Mouse (Mus musculus) forebrain, embryonic 10.5 days (tissue): Measurements from ENCODE around the gene Pcgf2. TPM values are rescaled to one million over a fixed set of nuclear protein-coding genes. Genes with fewer than 3 reads are reported as not detected.

Experiments
- DNase-seq: peaks from one replicate; pipeline ENCODE4 v3.0.0-alpha.2; 2017; ENCODE audit warnings: low spot score; ENCODE audit errors: extremely low spot score
- H3K27ac ChIP-seq: fragments of 300-500 bp; sonication (generic); 2 replicates; pipeline ENCODE4 v1.5.1; 2016; ENCODE audit warnings: mild to moderate bottlenecking
- H3K27me3 ChIP-seq: fragments of 300-500 bp; sonication (generic); 2 replicates; pipeline ENCODE4 v1.6.1; 2016; ENCODE audit warnings: mild to moderate bottlenecking; ENCODE audit not compliant: poor library complexity, severe bottlenecking
- H3K36me3 ChIP-seq: fragments of 300-500 bp; sonication (generic); replicated peaks from 2 replicates; pipeline ENCODE4 v1.6.1; 2016; ENCODE audit warnings: mild to moderate bottlenecking, moderate library complexity
- H3K4me1 ChIP-seq: fragments of 300-500 bp; sonication (generic); 2 replicates; pipeline ENCODE4 v1.6.1; 2016
- H3K4me3 ChIP-seq: fragments of 300-500 bp; sonication (generic); 2 replicates; pipeline ENCODE4 v1.5.1; 2016; ENCODE audit warnings: mild to moderate bottlenecking, moderate library complexity
- H3K9me3 ChIP-seq: fragments of 300-500 bp; sonication (generic); 2 replicates; pipeline ENCODE4 v1.6.1; 2016; ENCODE audit warnings: mild to moderate bottlenecking, moderate library complexity
- WGBS: fragments of 180-500 bp; shearing (Covaris S2); methylation state at CpG from one replicate; pipeline ENCODE4 v1.1.7; 2016; 5-methylcytosine and 5-hydroxymethylcytosine counted together
- microRNA-seq: library from miRNA; unstranded; fragments of <30 nt; microRNA quantifications from one replicate; pipeline ENCODE4, GENCODE M21; 2017
- polyA plus RNA-seq: library from polyadenylated mRNA; unstranded; fragments of >200 nt; fragmentation: Nextera tagmentation; extraction: Ambion mirVana; gene quantifications from 2 replicates; pipeline ENCODE4 v1.2.1, GENCODE M21; 2016

Pcgf2 gene
- polyA plus RNA-seq, 1 experiment from 2014 or later: 18.4 TPM

GRCm38 (mm10) chr11:97644834-97645233 is 55.5 kb downstream of the Pcgf2 start:
- WGBS: 2% methylated on average over 6 of the region's 6 CpGs
- peak; percentile 72 for DNase-seq
- no peaks in the 10 kb centered on the region for H3K36me3 ChIP-seq
- no peak overlapping the region for H3K27ac ChIP-seq
- H3K4me3 ChIP-seq: no peak overlapping the region
- no peaks in the 10 kb centered on the region for H3K27me3 ChIP-seq
- no peaks in the 10 kb centered on the region for H3K4me1 ChIP-seq
- no peaks in the 10 kb centered on the region for H3K9me3 ChIP-seq

DNA sequence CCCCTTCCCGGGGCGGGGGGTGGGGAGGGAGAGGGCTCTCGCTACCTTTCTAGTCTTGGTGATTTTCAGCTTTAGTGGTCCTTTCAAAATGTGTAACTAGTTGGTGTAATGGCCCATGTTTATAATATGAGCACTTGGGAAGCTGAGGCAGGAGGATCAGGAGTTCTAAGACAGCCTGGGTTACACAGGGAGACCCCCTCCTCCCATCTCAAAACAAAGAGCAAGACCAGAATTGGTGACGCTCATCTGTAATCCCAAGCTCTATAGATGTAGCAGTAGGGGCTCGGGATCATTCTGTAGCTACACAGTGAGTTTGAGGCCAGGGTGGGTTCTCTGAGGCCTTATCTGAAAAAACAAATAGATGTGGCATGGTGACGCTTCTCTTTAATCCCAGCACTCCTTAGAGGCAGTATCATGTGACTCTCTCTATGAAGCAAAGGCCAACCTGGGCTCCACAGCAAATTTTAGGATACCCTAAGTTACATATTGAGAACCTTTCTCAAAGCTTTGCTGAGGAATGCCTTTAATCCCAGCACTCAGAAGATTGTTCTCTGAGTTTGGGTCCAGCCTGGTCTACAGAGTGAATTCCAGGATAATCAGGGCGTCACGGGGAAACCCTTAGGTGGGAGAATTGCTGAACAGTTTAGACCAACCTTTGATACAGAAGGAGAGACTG is 56.8 kb downstream of the Pcgf2 start:
- H3K9me3 ChIP-seq: no peaks in the 10 kb centered on the region
- no peaks in the 10 kb centered on the region for H3K4me1 ChIP-seq
- WGBS: 88% methylated on average over 8 of the region's 8 CpGs
- no peak overlapping the region for H3K4me3 ChIP-seq
- H3K27me3 ChIP-seq: no peaks in the 10 kb centered on the region
- H3K36me3 ChIP-seq: no peaks in the 10 kb centered on the region
- DNase-seq: no peak
- no peak overlapping the region for H3K27ac ChIP-seq

- no peaks in the 10 kb centered on the region for H3K27me3 ChIP-seq
- H3K4me3 ChIP-seq: no peak overlapping the region
- no peaks in the 10 kb centered on the region for H3K9me3 ChIP-seq
- DNase-seq: no peak
- no peak overlapping the region for H3K27ac ChIP-seq
- no peaks in the 10 kb centered on the region for H3K4me1 ChIP-seq
- WGBS: 49% methylated on average over 2 of the region's 2 CpGs
- no peaks in the 10 kb centered on the region for H3K36me3 ChIP-seq
These were observed 57.6 kb downstream of the Pcgf2 start for GRCm38 (mm10) chr11:97642746-97643145.

- no peaks in the 10 kb centered on the region for H3K9me3 ChIP-seq
- no peak overlapping the region for H3K27ac ChIP-seq
- 68% methylated on average over 8 of the region's 8 CpGs for WGBS
- no peak for DNase-seq
- no peaks in the 10 kb centered on the region for H3K36me3 ChIP-seq
- H3K4me1 ChIP-seq: no peaks in the 10 kb centered on the region
- no peaks in the 10 kb centered on the region for H3K27me3 ChIP-seq
- no peak overlapping the region for H3K4me3 ChIP-seq
These were observed 58.6 kb downstream of the Pcgf2 start for GRCm38 (mm10) chr11:97641668-97642067.

Small RNA genes lying within 50 kb of the gene (microRNA-seq; reads per million reads assigned to microRNA genes)
- gene Gm24158 (0.90 reads per million), gene Mir6927 (0.90 reads per million), gene Mir8102 (not detected)

Other genes with a start within 250 kb of the Pcgf2 start
- gene 4933428G20Rik, start 200.2 kb downstream of the Pcgf2 start, polyA plus RNA-seq: 0.30 and 0.41 TPM in 2 replicates
- gene Srcin1, start 124.3 kb downstream of the Pcgf2 start, polyA plus RNA-seq: 0.91 and 1.1 TPM in 2 replicates
- gene Epop, start 70.8 kb downstream of the Pcgf2 start, polyA plus RNA-seq: 11.4 and 11.6 TPM in 2 replicates
- gene Mllt6, start 37.1 kb downstream of the Pcgf2 start, polyA plus RNA-seq: 1.5 and 2.5 TPM in 2 replicates
- gene Cisd3, start 14.7 kb downstream of the Pcgf2 start, polyA plus RNA-seq: 17.0 and 21.7 TPM in 2 replicates
- gene Psmb3, start 2.9 kb upstream of the Pcgf2 start, polyA plus RNA-seq: 627 and 634 TPM in 2 replicates
- gene Pip4k2b, start 44.2 kb upstream of the Pcgf2 start, polyA plus RNA-seq: 1.3 and 2.1 TPM in 2 replicates
- 20.3 and 22.0 TPM in 2 replicates for gene Cwc25, start 66.1 kb upstream of the Pcgf2 start, polyA plus RNA-seq
- gene 1700001P01Rik, start 75.4 kb upstream of the Pcgf2 start, polyA plus RNA-seq: 0.73 TPM in 1 of 2 replicates, not detected in the other
- gene Rpl23, start 81.9 kb upstream of the Pcgf2 start, polyA plus RNA-seq: 449 and 492 TPM in 2 replicates
- gene Lasp1, start 98.5 kb upstream of the Pcgf2 start, polyA plus RNA-seq: 85.5 and 87.3 TPM in 2 replicates
- 13.3 and 15.9 TPM in 2 replicates for gene B230217C12Rik, start 140.3 kb upstream of the Pcgf2 start, polyA plus RNA-seq
- 0.64 and 0.91 TPM in 2 replicates for gene Fbxo47, start 183.7 kb upstream of the Pcgf2 start, polyA plus RNA-seq